Mouse (Mus musculus) brain, embryonic 14.5 days (tissue): ENCODE data around the gene Nrxn3.

Experiments used
- CTCF ChIP-seq: fragments of 200-500 bp; IDR thresholded peaks from 2 replicates; pipeline ENCODE4 v1.5.1; 2012; ENCODE audit warnings: inconsistent platforms, mild to moderate bottlenecking, moderate library complexity, borderline replicate concordance; ENCODE audit not compliant: insufficient read depth, insufficient read length; ENCODE audit errors: extremely low read depth
- POLR2A ChIP-seq: fragments of 200-500 bp; IDR thresholded peaks from 2 replicates; pipeline ENCODE4 v1.6.1; 2012; ENCODE audit warnings: mild to moderate bottlenecking, inconsistent platforms, borderline replicate concordance; ENCODE audit not compliant: poor library complexity, insufficient read depth, insufficient read length, severe bottlenecking; ENCODE audit errors: extremely low read depth

DNA sequence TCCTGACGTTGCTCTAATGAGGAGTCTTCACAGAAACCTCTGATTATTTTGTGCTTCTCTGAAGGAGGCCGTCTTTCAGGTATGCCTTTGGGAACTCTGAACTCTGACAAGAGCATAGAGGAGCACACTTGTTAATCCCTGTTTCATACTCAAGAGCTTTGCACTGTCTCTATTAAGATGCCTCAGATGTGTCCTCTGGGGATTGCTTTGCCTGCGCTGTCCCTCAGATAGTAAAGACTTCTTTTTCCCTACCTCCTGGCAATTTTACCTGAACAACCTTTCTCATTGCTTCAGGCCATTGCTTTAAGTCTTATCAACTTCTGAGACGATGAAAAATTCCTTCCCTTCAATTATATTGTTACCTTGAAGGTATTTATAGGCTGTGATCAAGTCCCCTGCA lies 1272.7 kb downstream of the Nrxn3 start:
- TF ChIP-seq CTCF = no peak
- no peak for TF ChIP-seq POLR2A
